Mouse (Mus musculus) kidney, embryonic 16.5 days (tissue): Measurements from ENCODE around the gene Carmil2. TPM values are rescaled to one million over a fixed set of nuclear protein-coding genes. Genes with fewer than 3 reads are reported as not detected.

ENCODE experiments used
- ATAC-seq: fragments of 200-750 bp; cut with Nextera tagmentation; 2 replicates; pipeline ENCODE4 v1.8.0; 2017; ENCODE audit warnings: moderate TSS enrichment; ENCODE audit not compliant: low FRiP score, low TSS enrichment
- H3K27ac ChIP-seq: fragments of 300-500 bp; sonication (generic); 2 replicates; pipeline ENCODE4 v1.5.1; 2014; ENCODE audit warnings: low read length
- H3K27me3 ChIP-seq: fragments of 300-500 bp; sonication (generic); 2 replicates; pipeline ENCODE4 v1.6.1; 2014; ENCODE audit warnings: low read length, control low read depth, mixed read lengths; ENCODE audit not compliant: insufficient read depth
- H3K36me3 ChIP-seq: fragments of 300-500 bp; sonication (generic); 2 replicates; pipeline ENCODE4 v1.6.1; 2014; ENCODE audit warnings: low read length, control low read depth, mixed read lengths; ENCODE audit not compliant: insufficient read depth
- H3K4me1 ChIP-seq: fragments of 300-500 bp; sonication (generic); 2 replicates; pipeline ENCODE4 v1.6.1; 2014; ENCODE audit warnings: low read length, control low read depth, mixed read lengths; ENCODE audit not compliant: insufficient read depth
- H3K4me2 ChIP-seq: fragments of 300-500 bp; sonication (generic); replicated peaks from 2 replicates; pipeline ENCODE4 v1.6.1; 2014; ENCODE audit warnings: low read depth, low read length
- H3K4me3 ChIP-seq: fragments of 300-500 bp; sonication (generic); 2 replicates; pipeline ENCODE4 v1.5.1; 2014; ENCODE audit warnings: mild to moderate bottlenecking, low read length
- H3K9ac ChIP-seq: fragments of 300-500 bp; sonication (generic); replicated peaks from 2 replicates; pipeline ENCODE4 v1.6.1; 2014; ENCODE audit warnings: low read length
- H3K9me3 ChIP-seq: fragments of 300-500 bp; sonication (generic); 2 replicates; pipeline ENCODE4 v1.6.1; 2016; ENCODE audit warnings: low read length, control low read depth
- WGBS: fragments of 180-500 bp; shearing (Covaris S2); extraction: QIAGEN DNeasy Blood & Tissue Kit; methylation state at CpG from one replicate; pipeline ENCODE4 v1.1.7; 2014; 5-methylcytosine and 5-hydroxymethylcytosine counted together
- polyA plus RNA-seq: library from polyadenylated mRNA; unstranded; fragments of >200 nt; fragmentation: Nextera tagmentation; extraction: Ambion mirVana; gene quantifications from 2 replicates; pipeline ENCODE4 v1.2.1, GENCODE M21; 2015

Gene Carmil2
- 0.49 and 0.52 TPM in 2 replicates for polyA plus RNA-seq

- Histone ChIP-seq H3K4me3 (peak within 1 kb of the TSS; percentile 27), H3K27ac (no peak within 1 kb of the TSS), H3K36me3 (peaks cover 29% of the 10 kb centered on the region), H3K4me2 (peak within 1 kb of the TSS; percentile 52), H3K4me1 (peaks cover 10% of the 10 kb centered on the region; the same call in 1 of the 2 replicates), H3K9me3 (no peaks in the 10 kb centered on the region), H3K27me3 (no peaks in the 10 kb centered on the region), H3K9ac (peak within 1 kb of the TSS; percentile 40; the same call in 1 of the 2 replicates)
- WGBS: 2% methylated on average over 22 of the region's 26 CpGs
- ATAC-seq: peak; percentile 58
Observed at GRCm38 (mm10) chr8:105685796-105686308, at the start of gene Carmil2. Carmil2 (plus strand) TSS chr8:105686274.

GRCm38 (mm10) chr8:105636963-105637510 lies 49.0 kb upstream of the Carmil2 start, which contains the start of gene Agrp:
Agrp (minus strand) TSS chr8:105637393.
- ATAC-seq: peak; percentile 29; the same call in 1 of the 2 replicates
- Histone ChIP-seq H3K9me3 (no peaks in the 10 kb centered on the region), H3K27ac (peak within 1 kb of the TSS; percentile 100), H3K4me1 (peaks cover 27% of the 10 kb centered on the region), H3K9ac (peak within 1 kb of the TSS; percentile 100), H3K4me3 (peak within 1 kb of the TSS; percentile 96), H3K36me3 (no peaks in the 10 kb centered on the region), H3K4me2 (peak within 1 kb of the TSS; percentile 84), H3K27me3 (no peaks in the 10 kb centered on the region)
- WGBS: under 1% methylated on average over 54 of the region's 63 CpGs

- 0% methylated on average over 11 of the region's 11 CpGs for WGBS
- Histone ChIP-seq H3K27me3 (no peaks in the 10 kb centered on the region), H3K4me1 (peaks cover 27% of the 10 kb centered on the region), H3K4me3 (peak overlapping the region; percentile 96), H3K9ac (peak overlapping the region; percentile 100), H3K36me3 (no peaks in the 10 kb centered on the region), H3K9me3 (no peaks in the 10 kb centered on the region), H3K4me2 (peak overlapping the region; percentile 81), H3K27ac (peak overlapping the region; percentile 100)
- ATAC-seq: no peak
Observed at GRCm38 (mm10) chr8:105637601-105638041, 48.5 kb upstream of the Carmil2 start.

- no peak for ATAC-seq
- Histone ChIP-seq H3K27me3 (no peaks in the 10 kb centered on the region), H3K9ac (peak overlapping the region; percentile 52), H3K27ac (no peak overlapping the region), H3K36me3 (peaks cover 2% of the 10 kb centered on the region; the same call in 1 of the 2 replicates), H3K4me1 (peaks cover 27% of the 10 kb centered on the region), H3K9me3 (no peaks in the 10 kb centered on the region), H3K4me3 (peak overlapping the region; percentile 96; the same call in 1 of the 2 replicates), H3K4me2 (peak overlapping the region; percentile 81)
- 82% methylated on average over 4 of the region's 4 CpGs for WGBS
Observed at GRCm38 (mm10) chr8:105638510-105638909, 47.6 kb upstream of the Carmil2 start.

- H3K4me2 ChIP-seq: no peak overlapping the region
- no peak overlapping the region for H3K27ac ChIP-seq
- no peaks in the 10 kb centered on the region for H3K9me3 ChIP-seq
- peaks cover 25% of the 10 kb centered on the region for H3K4me1 ChIP-seq
- no peak for ATAC-seq
- H3K9ac ChIP-seq: no peak overlapping the region
- no peaks in the 10 kb centered on the region for H3K27me3 ChIP-seq
- 83% methylated on average over 1 of the region's 1 CpGs for WGBS
- H3K36me3 ChIP-seq: peaks cover 12% of the 10 kb centered on the region
- H3K4me3 ChIP-seq: no peak overlapping the region
Observed at GRCm38 (mm10) chr8:105639835-105640234, 46.2 kb upstream of the Carmil2 start.

- Histone ChIP-seq H3K4me3 (no peak overlapping the region), H3K27me3 (no peaks in the 10 kb centered on the region), H3K9me3 (no peaks in the 10 kb centered on the region), H3K36me3 (peaks cover 17% of the 10 kb centered on the region), H3K27ac (no peak overlapping the region), H3K9ac (no peak overlapping the region), H3K4me1 (peaks cover 18% of the 10 kb centered on the region), H3K4me2 (no peak overlapping the region)
- ATAC-seq: no peak
- WGBS: 73% methylated on average over 2 of the region's 2 CpGs
Observed at GRCm38 (mm10) chr8:105640511-105640910, 45.6 kb upstream of the Carmil2 start.

GRCm38 (mm10) chr8:105645205-105645604 lies 40.9 kb upstream of the Carmil2 start:
- Histone ChIP-seq H3K4me3 (no peak overlapping the region), H3K4me1 (no peaks in the 10 kb centered on the region), H3K27me3 (no peaks in the 10 kb centered on the region), H3K9me3 (no peaks in the 10 kb centered on the region), H3K9ac (no peak overlapping the region), H3K27ac (no peak overlapping the region), H3K36me3 (peaks cover 35% of the 10 kb centered on the region), H3K4me2 (no peak overlapping the region)
- no peak for ATAC-seq
- WGBS: 96% methylated on average over 1 of the region's 1 CpGs

GRCm38 (mm10) chr8:105648929-105649328 lies 37.1 kb upstream of the Carmil2 start:
- ATAC-seq: no peak
- Histone ChIP-seq H3K27me3 (no peaks in the 10 kb centered on the region), H3K4me2 (no peak overlapping the region), H3K4me3 (no peak overlapping the region), H3K9ac (no peak overlapping the region), H3K27ac (no peak overlapping the region), H3K9me3 (no peaks in the 10 kb centered on the region), H3K4me1 (no peaks in the 10 kb centered on the region), H3K36me3 (peaks cover 39% of the 10 kb centered on the region)
- WGBS: 100% methylated on average over 1 of the region's 1 CpGs

GRCm38 (mm10) chr8:105657641-105658040 lies 28.4 kb upstream of the Carmil2 start:
- no peaks in the 10 kb centered on the region for H3K4me1 ChIP-seq
- ATAC-seq: no peak
- no peak overlapping the region for H3K4me3 ChIP-seq
- H3K27me3 ChIP-seq: no peaks in the 10 kb centered on the region
- no peak overlapping the region for H3K4me2 ChIP-seq
- H3K27ac ChIP-seq: no peak overlapping the region
- no peak overlapping the region for H3K9ac ChIP-seq
- H3K36me3 ChIP-seq: peaks cover 8% of the 10 kb centered on the region
- H3K9me3 ChIP-seq: no peaks in the 10 kb centered on the region

- WGBS: 78% methylated on average over 3 of the region's 3 CpGs
- no peaks in the 10 kb centered on the region for H3K9me3 ChIP-seq
- H3K4me2 ChIP-seq: no peak overlapping the region
- H3K4me3 ChIP-seq: no peak overlapping the region
- no peaks in the 10 kb centered on the region for H3K4me1 ChIP-seq
- H3K27me3 ChIP-seq: no peaks in the 10 kb centered on the region
- ATAC-seq: no peak
- no peak overlapping the region for H3K9ac ChIP-seq
- no peak overlapping the region for H3K27ac ChIP-seq
- H3K36me3 ChIP-seq: peaks cover 22% of the 10 kb centered on the region
Observed at GRCm38 (mm10) chr8:105661167-105661566, 24.9 kb upstream of the Carmil2 start.
